Mouse (Mus musculus) 3T3-L1 (cell line): ENCODE measurements around the gene Ros1.

Experiments used
- DNase-seq: peaks from one replicate; pipeline ENCODE4 v3.0.0-alpha.2; 2015; ENCODE audit warnings: low read depth, low spot score

Ros1 gene

DNA sequence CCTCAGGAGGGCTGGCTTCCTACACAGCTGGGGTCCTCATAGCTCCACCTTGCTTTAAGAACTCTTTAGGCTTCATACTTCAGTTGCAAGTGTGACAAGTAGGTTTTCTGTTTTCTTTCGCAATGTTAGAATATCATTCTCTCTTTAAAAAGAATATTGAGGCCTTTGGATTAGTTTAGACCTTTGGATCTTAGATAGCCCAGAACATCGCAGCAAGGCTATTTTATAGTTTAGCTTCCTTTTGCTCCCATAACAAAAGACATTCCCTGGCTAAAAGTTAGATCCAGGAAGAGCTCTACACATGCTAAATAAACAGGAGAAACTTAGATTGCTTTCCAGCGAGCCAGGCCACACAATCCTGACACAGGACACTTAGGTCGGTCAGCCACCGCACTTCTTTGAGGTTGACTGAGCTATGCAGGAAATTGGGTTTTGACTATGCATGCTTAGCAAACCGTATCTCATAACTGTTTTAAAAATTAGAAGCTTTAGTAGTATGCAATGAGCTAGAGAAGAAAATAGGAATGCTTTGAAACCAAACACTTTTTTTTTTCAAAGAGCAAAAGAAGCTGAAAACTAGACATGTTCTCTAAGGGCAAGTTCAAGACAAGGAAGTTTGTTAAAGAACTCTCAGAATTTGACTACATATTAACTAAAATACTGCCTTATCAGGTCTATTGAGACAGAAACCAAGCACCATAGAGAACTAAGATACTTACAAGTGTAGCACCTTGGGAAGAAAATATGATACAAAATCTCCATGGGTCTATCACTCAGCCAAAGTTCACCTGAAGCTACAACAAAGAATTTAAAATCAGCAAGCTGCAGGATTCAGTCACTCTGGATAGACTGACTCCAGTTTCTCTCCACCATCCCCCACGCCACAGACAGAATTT, at the start of gene Ros1:
Ros1 (minus strand) TSS at position 288 of the 896 bp plus-strand sequence.
- DNase-seq, result no peak

DNA sequence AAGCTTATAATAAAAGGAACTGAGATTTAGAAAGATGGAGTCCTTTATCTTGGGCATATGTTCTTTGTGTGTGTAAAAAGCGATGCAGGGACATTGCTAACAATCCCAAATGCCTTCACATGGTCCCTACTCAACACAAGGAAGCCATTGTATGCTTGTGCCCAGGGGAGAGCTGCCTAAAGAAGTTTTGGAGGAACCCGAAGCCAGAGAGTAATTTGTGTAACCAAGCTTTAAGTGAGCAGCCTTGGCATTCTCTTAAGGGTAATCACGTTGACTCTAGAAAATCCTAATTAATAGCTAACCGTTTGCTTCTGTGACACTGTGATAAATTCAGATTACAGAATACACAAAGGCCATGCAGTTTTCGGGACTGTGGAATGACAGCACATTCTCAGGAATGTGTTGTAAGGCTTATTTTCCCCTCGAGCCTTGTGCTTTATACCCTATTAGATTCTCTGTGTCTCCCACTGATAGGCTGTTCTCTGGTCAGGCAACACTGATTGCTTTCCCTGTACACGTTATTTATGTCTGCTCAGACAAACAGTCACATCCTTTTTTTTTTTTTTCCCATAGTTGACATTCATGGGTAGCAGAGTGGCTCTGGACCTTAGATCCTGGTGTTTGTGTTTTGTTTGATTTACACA, 47.8 kb upstream of the Ros1 start:
- DNase-seq, result no peak

DNA sequence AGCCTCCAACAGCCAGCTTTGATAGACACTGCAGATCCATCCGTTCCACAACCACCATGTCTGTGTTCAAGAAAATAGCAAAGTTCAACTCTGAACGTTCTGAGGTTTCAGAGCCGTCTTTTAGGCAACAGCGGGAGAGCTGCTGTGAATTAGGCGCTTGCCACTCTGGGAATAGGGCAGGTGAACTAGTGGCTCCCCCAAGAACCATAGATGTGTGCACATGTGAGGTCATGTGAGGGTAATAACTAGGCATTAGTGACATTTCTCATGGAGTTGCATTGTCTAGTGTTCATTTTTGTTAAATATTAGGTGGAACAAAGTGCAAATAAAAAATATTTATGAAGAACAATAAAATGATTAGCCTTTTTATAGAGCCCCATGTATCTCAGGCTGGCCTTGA, 47.0 kb upstream of the Ros1 start:
- no peak for DNase-seq

DNA sequence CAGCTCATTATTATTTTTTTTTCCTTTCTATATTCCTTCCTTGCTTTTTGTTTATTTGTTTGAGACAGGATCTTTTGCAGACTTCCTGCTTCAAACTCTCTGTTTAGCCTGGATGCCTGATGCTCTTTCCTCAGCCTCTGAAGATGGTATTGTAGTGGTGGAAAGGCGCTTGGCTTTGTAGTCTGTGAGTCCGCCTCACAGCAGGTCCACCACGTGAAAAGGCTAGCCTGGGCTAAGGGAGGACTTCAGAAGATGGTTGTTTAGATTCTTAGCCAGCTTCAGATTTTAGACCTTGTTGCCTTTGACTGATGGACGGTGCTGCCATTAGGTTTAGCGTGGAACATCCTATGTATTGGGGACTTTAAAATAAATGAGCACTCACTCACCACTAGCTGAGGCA, 40.4 kb upstream of the Ros1 start:
- no peak for DNase-seq

DNA sequence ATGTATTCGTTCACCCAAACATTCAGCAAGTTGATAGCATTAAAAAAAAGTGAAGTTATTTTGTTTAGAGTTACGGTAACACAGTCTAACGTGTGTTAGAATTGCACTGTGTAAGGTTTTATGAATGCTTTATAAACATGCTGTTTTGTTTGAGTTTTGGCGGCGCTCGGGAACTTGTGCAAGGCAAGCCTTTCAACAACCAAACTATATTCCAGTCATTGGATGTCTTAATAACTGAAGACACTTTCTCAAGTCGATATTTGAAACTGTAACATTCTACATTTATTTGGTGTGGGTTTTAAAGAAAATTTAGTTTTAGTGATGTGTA, 39.6 kb upstream of the Ros1 start:
- peak; percentile 18 for DNase-seq

DNA sequence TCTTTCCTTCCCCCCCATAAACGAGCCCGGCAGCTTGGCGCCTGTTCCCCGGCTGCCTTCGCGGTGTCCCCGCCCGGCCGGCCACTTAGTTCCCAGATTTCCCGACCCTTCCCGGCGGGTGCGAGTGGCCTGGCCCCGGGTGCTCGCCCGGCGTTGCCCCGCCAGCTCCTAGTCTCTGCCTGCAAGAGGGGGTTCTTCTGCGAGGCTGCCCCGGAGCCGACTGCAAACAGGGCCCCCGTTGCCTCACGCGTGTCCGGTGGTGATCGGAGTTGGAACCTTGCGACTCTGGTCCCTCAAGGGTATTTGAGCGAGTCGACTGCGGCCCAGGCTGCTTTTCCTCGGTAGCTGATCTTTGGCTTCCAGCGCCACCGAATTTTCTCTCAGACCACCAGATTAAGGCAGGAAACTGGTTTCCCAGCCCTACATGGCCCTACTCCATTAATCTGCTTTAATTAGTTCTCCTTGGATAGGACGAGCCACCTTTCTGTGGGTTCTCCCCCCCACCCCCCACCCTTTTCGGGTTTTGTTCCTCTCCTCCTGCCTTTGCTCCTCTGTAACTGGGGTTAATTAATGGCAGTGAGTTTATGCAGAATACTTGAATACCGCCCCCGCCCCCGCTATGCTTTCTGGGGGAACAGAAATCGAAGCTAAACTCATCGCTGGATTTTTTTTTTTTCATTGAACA, 39.1 kb upstream of the Ros1 start:
- peak; percentile 27 for DNase-seq

DNA sequence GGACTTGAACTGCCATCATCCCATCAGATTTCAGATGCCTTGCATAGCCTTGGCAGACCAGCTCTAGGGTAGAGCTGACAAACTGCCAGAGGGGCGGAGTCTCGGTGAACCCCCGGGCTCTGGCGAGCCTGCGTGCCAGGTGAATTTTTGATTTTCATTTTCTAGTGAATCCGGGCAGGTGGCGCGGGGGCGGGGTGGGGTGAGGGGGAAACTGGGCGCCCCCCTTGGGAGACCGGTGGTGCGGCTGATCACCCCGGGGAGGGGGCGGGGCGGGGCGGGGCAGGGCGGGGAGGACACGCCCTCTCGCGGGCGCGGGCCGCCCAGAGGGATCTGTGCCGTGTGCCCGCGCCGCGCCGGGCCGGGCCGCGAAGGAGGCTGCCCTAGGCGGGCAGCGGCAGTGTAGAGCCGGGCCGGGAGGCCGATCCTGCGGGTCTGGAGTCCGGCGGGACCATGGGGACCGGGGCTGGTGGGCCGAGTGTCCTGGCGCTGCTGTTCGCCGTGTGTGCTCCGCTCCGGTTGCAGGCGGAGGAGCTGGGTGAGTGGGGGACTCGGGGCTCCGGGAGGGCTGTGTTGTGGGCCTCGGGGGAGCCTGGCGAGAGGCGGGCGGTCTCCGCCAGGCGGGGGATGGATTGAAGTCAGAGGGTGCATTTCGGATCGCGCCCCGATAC, 38.4 kb upstream of the Ros1 start, which contains the start of gene Dcbld1:
Dcbld1 (plus strand) TSS at position 319 of the 668 bp plus-strand sequence.
- peak; percentile 60 for DNase-seq

DNA sequence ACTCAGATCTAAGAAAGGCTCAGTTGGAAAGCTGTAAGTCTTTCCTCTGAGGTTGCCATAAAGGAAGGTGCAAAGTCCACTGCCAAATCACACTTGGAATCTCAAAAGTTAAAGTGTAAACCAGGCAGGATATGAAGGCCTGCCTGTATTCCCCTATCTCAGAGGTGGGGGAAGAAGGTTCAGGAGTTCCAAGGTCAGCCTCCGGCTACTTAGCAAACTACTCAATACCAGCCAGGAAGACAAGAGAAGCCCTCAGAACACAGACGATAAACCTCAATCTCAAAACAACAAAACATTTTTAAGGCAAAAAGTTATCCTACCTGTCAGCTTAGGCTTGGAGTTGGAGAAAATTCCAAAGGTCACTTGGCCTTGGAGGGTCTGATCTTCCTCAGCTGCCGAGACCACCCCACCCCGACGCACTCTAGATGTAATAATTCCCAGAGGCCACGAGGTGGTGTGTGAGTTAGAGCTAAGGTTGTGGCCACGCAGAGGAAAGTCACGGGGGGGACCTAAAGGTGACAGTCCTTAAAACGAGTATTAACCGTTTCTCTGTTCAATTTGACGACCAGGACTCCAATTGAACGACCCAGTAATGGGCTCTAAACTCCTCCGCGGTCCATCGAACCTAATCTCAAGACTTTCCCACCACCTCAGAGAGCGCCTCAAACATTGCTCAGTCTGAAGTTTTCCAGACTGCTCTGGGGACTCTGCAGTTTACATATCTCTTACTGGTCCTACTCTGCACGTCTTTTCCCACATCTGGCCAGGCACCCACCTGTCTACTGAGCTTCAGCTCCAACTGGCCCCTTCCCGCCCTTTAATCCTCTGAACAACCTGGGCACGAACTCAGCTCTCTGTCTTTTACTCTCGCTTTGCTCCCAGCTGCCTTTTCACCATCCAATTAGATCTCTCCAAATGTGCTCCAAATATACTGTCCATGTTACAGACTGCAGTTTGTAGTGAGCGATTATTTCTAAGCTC, 37.4 kb upstream of the Ros1 start:
- no peak for DNase-seq

DNA sequence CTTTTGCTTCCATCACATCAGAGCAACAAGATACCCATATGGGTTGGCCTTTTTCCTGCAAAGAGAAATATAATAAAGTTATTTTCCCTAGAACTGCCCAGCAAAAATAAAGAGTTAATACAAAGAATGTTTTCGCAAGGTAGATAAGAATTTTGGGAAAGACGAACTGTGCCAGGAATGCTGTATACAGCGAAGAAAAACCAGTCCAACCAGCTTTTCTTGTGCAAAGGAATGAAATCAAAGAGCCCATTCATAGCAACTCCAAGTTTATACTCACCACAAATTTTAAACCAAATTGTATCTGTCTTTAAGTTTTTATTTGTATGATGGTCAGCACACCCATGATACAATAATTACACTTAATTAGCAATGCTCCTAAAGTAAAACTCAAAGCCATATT, 24.6 kb upstream of the Ros1 start:
- no peak for DNase-seq

DNA sequence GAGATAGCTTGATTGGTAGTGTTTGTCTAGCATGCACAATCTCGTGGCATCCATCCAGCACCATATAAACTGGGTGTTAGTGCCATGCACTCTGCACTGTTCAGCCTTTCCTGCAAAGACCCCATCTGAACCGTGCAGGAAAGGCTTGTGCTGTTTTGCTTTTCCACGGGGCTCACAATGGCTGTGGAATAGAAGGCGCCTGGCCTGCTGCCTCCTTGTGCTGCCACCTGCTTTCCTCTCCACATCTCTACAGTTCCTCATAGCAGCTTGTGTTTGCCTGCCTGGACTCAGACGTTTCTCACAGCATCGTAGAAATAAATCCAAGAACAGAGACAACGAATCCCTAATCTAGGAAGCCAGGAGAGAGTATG, 22.5 kb upstream of the Ros1 start:
- DNase-seq, result no peak

DNA sequence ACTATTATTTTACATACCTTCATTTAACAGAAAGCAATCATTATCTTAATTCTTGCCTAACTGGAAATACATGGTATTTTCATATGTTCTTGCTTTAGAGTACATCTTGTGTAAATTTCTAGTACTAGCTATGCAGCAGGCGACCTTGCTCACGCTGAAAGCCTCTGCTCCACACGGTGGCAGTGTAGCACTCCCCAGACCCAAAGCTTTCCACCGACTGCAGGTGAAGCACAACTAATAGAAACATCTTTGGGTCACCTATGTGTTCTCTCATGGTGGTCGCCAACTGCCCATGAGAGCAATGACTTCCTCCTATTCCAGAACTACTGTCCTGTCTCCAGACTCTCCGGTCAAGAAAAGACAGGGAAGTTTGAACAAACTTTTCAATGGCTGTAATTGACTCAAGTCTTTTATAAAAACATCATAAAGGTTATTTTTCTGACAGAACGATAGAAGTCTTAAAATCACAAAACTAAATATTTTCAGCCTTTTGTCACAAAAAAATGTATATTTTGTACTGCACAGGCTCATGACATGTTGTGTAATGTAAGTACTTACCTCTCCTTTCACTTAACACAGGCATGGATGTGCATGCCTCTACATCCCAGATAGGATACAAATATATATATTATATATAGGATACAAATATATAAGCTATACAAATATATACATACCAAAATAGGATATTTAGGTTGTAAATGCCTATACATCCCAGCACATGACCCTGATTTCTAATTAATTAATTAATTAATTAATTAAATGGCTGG, 21.9 kb upstream of the Ros1 start:
- peak; percentile 63 for DNase-seq

DNA sequence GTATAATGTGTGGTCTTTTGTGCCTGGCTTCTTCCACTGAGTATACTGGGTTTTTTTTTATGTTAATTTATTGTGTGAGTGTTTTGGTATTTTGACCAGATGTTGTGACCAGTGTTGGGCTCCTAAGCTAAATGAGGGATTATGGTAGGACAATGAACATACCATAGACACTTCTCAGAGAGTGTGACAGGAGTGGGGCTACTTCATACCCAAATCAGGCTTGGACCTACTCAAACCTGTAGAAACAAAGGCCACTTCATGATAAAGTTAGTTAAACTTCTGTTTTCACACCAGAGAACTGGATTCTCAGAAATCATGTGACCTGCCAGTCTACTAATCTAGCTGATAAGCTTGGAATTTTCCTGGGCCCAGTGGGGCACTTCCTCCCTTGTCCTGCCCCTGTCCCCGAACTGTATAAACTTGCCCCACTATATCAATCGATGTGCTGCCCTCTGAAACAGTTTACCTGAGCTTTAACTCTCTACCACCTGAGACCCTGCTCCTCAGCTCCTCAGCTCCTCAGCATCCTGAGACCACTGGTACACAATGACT, 20.3 kb upstream of the Ros1 start:
- no peak for DNase-seq

DNA sequence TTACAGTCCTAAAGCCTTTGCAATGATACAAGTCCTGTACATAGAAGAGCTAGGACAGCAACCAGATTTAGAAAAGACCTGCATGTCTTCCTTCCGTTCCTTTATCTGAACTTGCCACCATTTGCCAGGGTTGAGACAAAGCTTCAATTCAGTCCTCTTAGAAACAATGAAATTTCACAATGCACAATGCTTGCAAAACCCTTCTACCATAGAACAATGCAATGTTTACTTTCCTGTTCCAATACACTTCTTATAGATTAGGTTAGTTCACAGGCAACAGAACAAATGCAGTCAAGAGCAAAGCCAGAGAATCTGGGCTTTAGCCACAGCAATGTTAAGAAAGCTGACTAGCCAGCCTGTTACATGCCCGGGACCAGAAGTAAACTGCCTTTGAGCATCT, 9.0 kb upstream of the Ros1 start:
- no peak for DNase-seq

DNA sequence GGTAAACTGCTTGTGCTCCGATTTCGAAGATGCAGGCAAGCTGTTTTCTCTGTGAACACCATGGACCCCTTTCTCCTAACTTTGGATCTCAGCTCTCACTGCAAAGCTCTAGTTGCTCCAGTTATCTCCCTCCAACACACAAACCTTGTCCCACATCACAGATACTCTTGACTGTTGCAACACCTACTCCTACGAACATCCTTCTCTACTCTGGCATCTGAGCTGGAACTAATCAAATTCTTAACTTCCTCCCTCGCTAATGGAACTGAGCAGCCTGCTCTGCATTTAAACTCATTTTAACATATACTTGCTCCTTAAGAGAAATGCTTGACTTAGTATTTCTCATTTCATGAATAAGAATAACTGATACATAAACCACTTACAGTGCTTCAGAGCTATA, 9.1 kb downstream of the Ros1 start:
- no peak for DNase-seq

DNA sequence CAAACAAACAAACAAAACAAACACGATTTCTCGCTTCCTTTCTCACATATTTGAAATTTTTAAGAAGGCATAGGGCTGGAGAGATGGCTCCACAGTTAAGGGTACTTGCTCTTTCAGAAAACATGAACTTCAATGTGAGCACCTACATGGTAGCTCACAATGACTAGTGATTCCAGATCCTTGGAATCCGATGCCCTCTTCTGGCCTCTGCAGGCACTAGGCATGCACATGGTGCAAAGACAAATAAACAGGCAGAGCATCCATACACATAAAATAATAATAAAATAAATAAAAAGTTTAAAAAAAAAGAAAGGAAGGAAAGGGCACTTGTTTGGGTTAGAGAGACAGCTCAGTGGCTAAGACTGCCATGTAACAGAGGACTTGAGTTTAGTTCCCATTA, 12.2 kb downstream of the Ros1 start:
- peak; percentile 15 for DNase-seq

DNA sequence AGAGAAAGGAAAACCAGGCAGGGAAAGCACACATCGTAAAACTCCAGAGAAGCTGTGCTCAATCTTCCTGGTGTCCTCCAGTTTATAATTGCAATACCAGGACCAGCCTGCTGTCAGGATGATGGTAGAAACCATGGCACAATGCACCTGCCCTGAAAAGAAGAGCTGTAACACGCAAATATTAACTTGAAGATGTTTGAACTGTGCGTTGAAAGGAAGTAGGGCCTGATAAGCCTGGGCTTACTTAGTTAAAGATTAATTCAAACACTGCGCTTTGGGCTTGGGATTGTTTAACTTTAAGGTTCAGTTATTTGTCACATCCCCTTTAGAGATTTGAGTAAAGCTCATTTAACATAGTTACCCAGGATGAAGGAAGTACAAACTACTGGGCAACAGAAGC, 20.7 kb downstream of the Ros1 start:
- DNase-seq, result no peak

DNA sequence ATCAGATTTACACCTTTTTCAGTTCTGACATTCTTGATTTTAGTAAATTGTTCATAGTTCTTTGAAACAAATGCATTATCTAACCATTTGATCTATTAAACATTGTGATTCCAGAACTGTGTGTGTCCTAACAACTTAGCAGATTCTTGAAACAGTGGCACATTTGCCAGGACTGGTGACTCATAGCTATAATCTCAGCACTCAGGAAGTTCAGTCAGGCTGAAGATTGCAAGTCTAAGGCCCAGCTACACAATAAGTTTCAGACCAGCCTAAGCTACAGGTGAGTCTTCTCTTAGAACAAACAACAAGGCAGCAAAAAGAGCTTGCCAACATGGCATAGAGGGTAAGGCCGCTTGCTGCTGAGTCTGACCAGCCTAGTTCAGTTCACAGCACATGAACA, 24.6 kb downstream of the Ros1 start:
- DNase-seq, result peak; percentile 67

DNA sequence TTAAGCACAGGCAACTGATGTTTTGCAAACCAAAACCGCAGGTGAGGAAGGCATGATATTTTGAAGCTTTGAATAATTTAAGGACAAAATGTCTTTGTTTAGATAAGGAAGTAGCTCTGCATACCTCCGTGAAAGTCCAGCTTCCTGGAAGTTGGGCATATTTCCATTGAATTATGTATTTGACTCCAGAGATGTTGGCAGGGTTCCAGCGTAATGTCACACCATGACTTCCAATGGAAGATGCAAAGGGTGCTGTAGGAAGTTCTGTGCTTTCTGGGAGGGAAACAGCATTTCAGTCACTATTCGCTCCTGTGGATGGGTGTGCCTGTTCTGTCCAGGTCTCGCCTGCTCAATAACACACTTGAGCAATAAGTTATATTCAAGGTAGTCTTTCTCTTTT, 25.2 kb downstream of the Ros1 start:
- DNase-seq, result peak; percentile 3

DNA sequence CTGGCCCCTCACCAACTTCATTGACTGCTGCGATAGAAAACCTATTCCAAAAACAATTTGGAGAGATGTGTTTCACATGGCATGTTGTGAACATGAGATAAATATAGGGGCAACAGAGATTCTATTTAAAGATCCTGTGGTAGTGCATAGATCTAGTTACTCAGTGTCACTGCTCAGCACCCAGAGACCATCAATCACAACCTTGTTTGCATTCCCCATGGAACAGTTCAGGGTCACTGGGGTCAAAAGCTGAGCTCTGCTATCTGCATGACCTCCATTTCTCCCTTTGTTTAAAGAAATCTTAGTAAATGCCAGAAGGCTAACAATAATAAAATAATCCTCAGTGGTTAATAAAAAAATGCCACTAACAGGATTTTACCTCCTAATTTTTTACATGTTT, 29.7 kb downstream of the Ros1 start:
- no peak for DNase-seq

DNA sequence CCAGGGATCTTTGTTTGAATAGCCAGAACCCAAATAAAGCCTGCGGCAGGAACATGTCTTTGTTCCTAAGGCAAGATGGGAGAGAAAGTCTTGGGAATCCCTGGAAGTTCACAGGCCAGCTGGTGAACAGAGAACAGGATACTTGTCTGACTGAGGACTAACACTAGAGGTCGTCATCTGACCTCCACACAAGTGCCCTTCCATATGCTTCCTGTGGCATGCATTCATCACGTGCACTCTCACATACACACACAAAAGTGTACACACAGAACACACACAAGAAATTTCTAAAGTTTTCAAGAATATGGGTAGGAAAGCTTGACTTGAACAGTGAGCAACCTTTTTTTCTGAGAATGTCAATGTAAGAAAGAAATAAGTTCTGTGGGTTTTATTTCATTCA, 34.4 kb downstream of the Ros1 start:
- DNase-seq, result no peak
